Mouse (Mus musculus) stomach, postnatal 0 days (tissue): ENCODE results near the gene Prr14.

Experiments
- CTCF ChIP-seq: IDR thresholded peaks from 2 replicates; pipeline ENCODE4 v1.5.1; 2016; ENCODE audit warnings: antibody characterized with exemption, low read depth, mild to moderate bottlenecking, moderate library complexity
- EP300 ChIP-seq: optimal IDR thresholded peaks from 2 replicates; pipeline ENCODE3; 2016; ENCODE audit warnings: antibody characterized with exemption

DNA sequence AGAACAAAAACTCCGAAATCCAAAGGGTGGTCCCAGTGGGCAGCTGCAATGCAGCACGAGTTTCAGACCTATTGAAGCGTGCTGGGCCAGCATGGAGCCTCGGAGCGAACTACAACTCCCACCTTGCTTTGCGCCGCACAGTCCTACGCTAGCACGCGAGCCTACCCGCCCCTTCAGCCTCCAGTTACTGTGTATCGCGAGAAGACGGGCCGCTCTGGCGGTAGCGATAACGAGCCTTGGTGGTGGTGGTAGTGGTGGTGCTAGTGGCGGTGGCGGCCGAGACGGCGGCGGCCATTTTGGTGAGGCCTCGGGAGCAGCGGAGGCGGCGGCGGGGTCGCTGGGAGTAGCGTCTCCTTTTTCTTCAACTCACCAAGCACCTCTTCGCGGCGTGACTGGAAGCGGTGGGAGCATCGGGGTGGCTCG, 52.4 kb downstream of the Prr14 start, which contains the start of gene Srcap:
- TF ChIP-seq EP300 (peak; percentile 99), CTCF (peak; percentile 5; the same call in 1 of the 2 replicates)
